Mouse (Mus musculus) heart, postnatal 0 days (tissue): Measurements from ENCODE around the gene AC124108.1.

Experiments used
- CTCF ChIP-seq: IDR thresholded peaks from 2 replicates; pipeline ENCODE4 v1.5.1; 2016; ENCODE audit warnings: antibody characterized with exemption, control low read depth, low read depth
- EP300 ChIP-seq: IDR thresholded peaks from 2 replicates; pipeline ENCODE4 v1.6.1; 2016; ENCODE audit warnings: antibody characterized with exemption, low read depth

DNA sequence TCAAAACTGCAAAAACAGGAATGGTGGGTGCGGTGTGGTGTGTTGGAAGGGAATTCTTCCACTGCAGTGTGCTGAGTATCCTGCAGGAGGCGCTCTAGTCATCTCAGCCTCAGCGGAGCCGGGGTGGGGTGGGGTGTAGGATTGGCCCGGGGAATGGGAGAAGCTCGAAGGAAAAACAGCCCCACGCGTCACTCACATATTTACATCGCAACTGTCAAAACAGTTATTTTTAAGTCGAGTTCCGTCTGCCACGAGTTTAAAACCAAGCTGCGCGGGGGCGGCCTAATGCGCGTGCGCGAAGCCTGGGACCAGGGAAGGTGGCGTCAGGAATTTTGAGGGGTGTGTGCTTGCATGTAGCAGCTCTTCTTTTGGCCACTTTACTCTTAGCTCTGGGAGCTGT is 21.0 kb downstream of the AC124108.1 start:
- TF ChIP-seq CTCF = peak; percentile 58
- TF ChIP-seq EP300 = no peak
